Mouse (Mus musculus): ENCODE measurements around the gene Acaa1b. TPM values are rescaled to one million over a fixed set of nuclear protein-coding genes. Genes with fewer than 3 reads are reported as not detected.

Gene Acaa1b
- total RNA-seq, 2 experiments from 2014 or later, result 1.4 TPM; not detected in 1

Other genes starting within 250 kb of the Acaa1b start
- 4.0 and 5.2 TPM in 2 replicates for gene Ctdspl, start 230.6 kb downstream of the Acaa1b start, total RNA-seq (2015; ENCODE audit: low replicate concordance)
- gene Ctdspl, start 230.6 kb downstream of the Acaa1b start, total RNA-seq (2017; ENCODE audit: low replicate concordance), result 2.1 and 2.5 TPM in 2 replicates
- 1.2 and 16.1 TPM in 2 replicates for gene Vill, start 104.3 kb downstream of the Acaa1b start, total RNA-seq (2015; ENCODE audit: low replicate concordance)
- 10.3 and 11.6 TPM in 2 replicates for gene Vill, start 104.3 kb downstream of the Acaa1b start, total RNA-seq (2017; ENCODE audit: low replicate concordance)
- not detected in 2 replicates for gene Plcd1, start 63.6 kb downstream of the Acaa1b start, total RNA-seq (2015; ENCODE audit: low replicate concordance)
- gene Plcd1, start 63.6 kb downstream of the Acaa1b start, total RNA-seq (2017; ENCODE audit: low replicate concordance), result not detected in 2 replicates
- gene Dlec1, start 54.6 kb downstream of the Acaa1b start, total RNA-seq (2015; ENCODE audit: low replicate concordance), result 0.21 TPM in 1 of 2 replicates, not detected in the other
- not detected in 2 replicates for gene Dlec1, start 54.6 kb downstream of the Acaa1b start, total RNA-seq (2017; ENCODE audit: low replicate concordance)
- gene Gm47289, start 2.1 kb upstream of the Acaa1b start, total RNA-seq (2015; ENCODE audit: low replicate concordance), result not detected in 2 replicates
- not detected in 2 replicates for gene Gm47289, start 2.1 kb upstream of the Acaa1b start, total RNA-seq (2017; ENCODE audit: low replicate concordance)
- gene Slc22a13, start 52.0 kb upstream of the Acaa1b start, total RNA-seq (2015; ENCODE audit: low replicate concordance), result not detected in 2 replicates
- gene Slc22a13, start 52.0 kb upstream of the Acaa1b start, total RNA-seq (2017; ENCODE audit: low replicate concordance), result not detected in 2 replicates
- 3.7 and 7.5 TPM in 2 replicates for gene Oxsr1, start 165.3 kb upstream of the Acaa1b start, total RNA-seq (2015; ENCODE audit: low replicate concordance)
- 11.0 and 17.0 TPM in 2 replicates for gene Oxsr1, start 165.3 kb upstream of the Acaa1b start, total RNA-seq (2017; ENCODE audit: low replicate concordance)
- gene Acaa1a, start 182.6 kb upstream of the Acaa1b start, total RNA-seq (2015; ENCODE audit: low replicate concordance), result 6.9 and 9.2 TPM in 2 replicates
- 4.1 and 8.1 TPM in 2 replicates for gene Acaa1a, start 182.6 kb upstream of the Acaa1b start, total RNA-seq (2017; ENCODE audit: low replicate concordance)
- 11.7 and 20.0 TPM in 2 replicates for gene Myd88, start 184.3 kb upstream of the Acaa1b start, total RNA-seq (2015; ENCODE audit: low replicate concordance)
- gene Myd88, start 184.3 kb upstream of the Acaa1b start, total RNA-seq (2017; ENCODE audit: low replicate concordance), result 5.1 and 8.5 TPM in 2 replicates
- gene Xylb, start 200.3 kb upstream of the Acaa1b start, total RNA-seq (2015; ENCODE audit: low replicate concordance), result 0.19 TPM in 1 of 2 replicates, not detected in the other
- 0.56 TPM in 1 of 2 replicates, not detected in the other for gene Xylb, start 200.3 kb upstream of the Acaa1b start, total RNA-seq (2017; ENCODE audit: low replicate concordance)
- not detected in 2 replicates for gene Slc22a14, start 208.5 kb upstream of the Acaa1b start, total RNA-seq (2015; ENCODE audit: low replicate concordance)
- not detected in 2 replicates for gene Slc22a14, start 208.5 kb upstream of the Acaa1b start, total RNA-seq (2017; ENCODE audit: low replicate concordance)
- not detected in 2 replicates for gene Acvr2b, start 245.0 kb upstream of the Acaa1b start, total RNA-seq (2015; ENCODE audit: low replicate concordance)
- 1.3 TPM in 1 of 2 replicates, not detected in the other for gene Acvr2b, start 245.0 kb upstream of the Acaa1b start, total RNA-seq (2017; ENCODE audit: low replicate concordance)